33 mouse cellular contexts compared by ENCODE assay signal in the genomic region with DNA sequence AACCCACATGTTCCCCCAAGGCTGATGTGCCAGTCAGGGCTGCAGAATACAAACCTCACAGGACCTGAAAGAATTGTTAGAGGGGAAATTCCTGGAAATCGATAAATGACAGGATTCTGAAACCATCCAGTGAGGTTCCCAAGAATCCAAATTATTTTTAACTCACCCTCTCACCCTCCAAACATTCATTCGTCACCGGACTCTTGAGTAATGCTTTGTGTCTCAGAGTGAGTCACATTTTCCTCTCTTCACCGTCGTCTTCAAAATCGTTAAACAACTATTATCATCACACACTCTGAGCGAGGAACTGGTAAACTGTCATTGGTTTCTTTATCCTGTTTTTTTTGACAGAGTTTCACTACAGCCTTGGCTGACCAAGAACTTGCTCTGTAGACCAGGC. TPM values are rescaled to one million over a fixed set of nuclear protein-coding genes. Genes with fewer than 3 reads are reported as not detected.
DNase-seq lines count a peak whose midpoint lies in the region; ATAC-seq and TF ChIP-seq lines count a peak whose summit lies in the region.
"Had no signal": no experiment of that assay in that cellular context is flagged by ENCODE, and none has a peak within 500 bp of the region (broad histone marks: within the 10 kb centered on the region; RNA-seq: fewer than 3 reads in every experiment).

No protein-coding gene starts in this region.

- WGBS in midbrain, embryonic 11.5 days: 83% methylated on average over 7 of the region's 7 CpGs
- 89% methylated on average over 7 of the region's 7 CpGs for WGBS in midbrain, embryonic 10.5 days

- no peaks in the 10 kb centered on the region; the same call in 1 of the 2 replicates for H3K27me3 ChIP-seq in midbrain, embryonic 11.5 days (ENCODE audit: control insufficient read depth, insufficient read depth, low read length)
- H3K27me3 ChIP-seq in midbrain, embryonic 10.5 days (ENCODE audit: low read depth, poor library complexity, severe bottlenecking): peaks cover 29% of the 10 kb centered on the region

- TF ChIP-seq POLR2A in embryonic fibroblast, embryonic 13.5 days (IDR thresholded peaks at IDR 0.05; ENCODE audit: low read depth, low read length): no peak

- H3K9ac ChIP-seq in midbrain, embryonic 11.5 days (ENCODE audit: low read length): no peak overlapping the region
- H3K9ac ChIP-seq: liver, embryonic 15.5 days; lung, embryonic 15.5 days; midbrain, embryonic 13.5 days; stomach, embryonic 15.5 days had no signal

- H3K36me3 ChIP-seq in midbrain, embryonic 11.5 days (ENCODE audit: control insufficient read depth, insufficient read depth, low read length): no peaks in the 10 kb centered on the region
- H3K36me3 ChIP-seq in midbrain, embryonic 10.5 days: no peaks in the 10 kb centered on the region
- H3K36me3 ChIP-seq: forebrain, embryonic 10.5 days; limb, embryonic 10.5 days; liver, embryonic 15.5 days; lung, embryonic 15.5 days; midbrain, embryonic 13.5 days; stomach, embryonic 15.5 days had no signal

- no peak for TF ChIP-seq CTCF in embryonic fibroblast, embryonic 13.5 days (IDR thresholded peaks at IDR 0.05; ENCODE audit: borderline replicate concordance, insufficient read depth, low read length)

- peaks cover 3% of the 10 kb centered on the region; the same call in 1 of the 2 replicates for H3K4me1 ChIP-seq in midbrain, embryonic 11.5 days (ENCODE audit: control insufficient read depth, insufficient read depth, low read length)
- peaks cover 3% of the 10 kb centered on the region; the same call in 1 of the 2 replicates for H3K4me1 ChIP-seq in midbrain, embryonic 10.5 days
- H3K4me1 ChIP-seq in embryonic fibroblast, embryonic 13.5 days (ENCODE audit: control insufficient read depth, insufficient read depth, low read length): peaks cover 16% of the 10 kb centered on the region
- H3K4me1 ChIP-seq: stomach, embryonic 15.5 days had no signal

- DNase-seq in adrenal gland, adult 2 months: peak; percentile 59
- DNase-seq in adrenal gland, postnatal 25 days: no peak
- DNase-seq in midbrain, embryonic 11.5 days (ENCODE audit: low spot score, missing footprints): peak; percentile 49
- DNase-seq in midbrain, embryonic 10.5 days (ENCODE audit: low spot score): no peak
- DNase-seq in skeletal muscle tissue, adult 2 months (ENCODE audit: low read depth, low spot score): peak; percentile 43
- no peak for DNase-seq in kidney, postnatal 14 days
- DNase-seq in embryo, embryonic 10 days (ENCODE audit: low spot score): no peak
- DNase-seq: cerebellum, adult 2 months; cerebellum, postnatal 36 days; gastrocnemius, postnatal 36 days; heart, postnatal 10 days; kidney, adult 11 months; liver; retina, postnatal 1 day; right cerebral cortex, postnatal 4 days; thymus, adult 18-20 months; thymus, postnatal 36 days had no signal

- no peak overlapping the region for H3K27ac ChIP-seq in midbrain, embryonic 11.5 days (ENCODE audit: low read depth, low read length)
- H3K27ac ChIP-seq in midbrain, embryonic 10.5 days (replicated peaks): no peak overlapping the region
- H3K27ac ChIP-seq in embryonic fibroblast, embryonic 13.5 days (ENCODE audit: insufficient read depth, low read length): peak overlapping the region; percentile 94
- H3K27ac ChIP-seq: kidney, postnatal 0 days; liver, embryonic 15.5 days; lung, embryonic 15.5 days; midbrain, embryonic 13.5 days; stomach, embryonic 15.5 days had no signal

- no peak overlapping the region for H3K4me2 ChIP-seq in midbrain, embryonic 11.5 days
- H3K4me2 ChIP-seq: liver, embryonic 15.5 days; lung, embryonic 15.5 days; midbrain, embryonic 13.5 days; stomach, embryonic 15.5 days had no signal

- no peaks in the 10 kb centered on the region for H3K9me3 ChIP-seq in midbrain, embryonic 11.5 days (ENCODE audit: control insufficient read depth, low read length)
- H3K9me3 ChIP-seq in midbrain, embryonic 10.5 days (replicated peaks): no peaks in the 10 kb centered on the region
- H3K9me3 ChIP-seq: forebrain, embryonic 10.5 days; limb, embryonic 10.5 days; liver, embryonic 15.5 days; lung, embryonic 15.5 days; midbrain, embryonic 13.5 days; stomach, embryonic 15.5 days had no signal

- no peak for ATAC-seq in midbrain, embryonic 11.5 days (ENCODE audit: low FRiP score)

- H3K4me3 ChIP-seq in midbrain, embryonic 11.5 days (ENCODE audit: low read depth, low read length): no peak overlapping the region
- no peak overlapping the region for H3K4me3 ChIP-seq in midbrain, embryonic 10.5 days
- H3K4me3 ChIP-seq in embryonic fibroblast, embryonic 13.5 days (ENCODE audit: insufficient read depth, low read length): no peak overlapping the region
- H3K4me3 ChIP-seq: forebrain, embryonic 10.5 days; limb, embryonic 10.5 days; liver, embryonic 15.5 days; lung, embryonic 15.5 days; midbrain, embryonic 13.5 days; stomach, embryonic 15.5 days had no signal

RNA-seq across cellular contexts. Expression of a gene that starts 6.7 kb away (rescaled TPM):
- not detected for total RNA-seq in adrenal gland, adult 2 months (2021)
- not detected in 2 replicates for polyA plus RNA-seq in adrenal gland, adult 2 months (2012; rRNA removed)
- not detected in 2 replicates for total RNA-seq in adrenal gland, postnatal 25 days (2021)
- not detected in 2 replicates for polyA plus RNA-seq in midbrain, embryonic 11.5 days (2014; fragmentation: Nextera tagmentation; extraction: Ambion mirVana)
- not detected in 2 replicates for polyA plus RNA-seq in midbrain, embryonic 10.5 days (2016; fragmentation: Nextera tagmentation; extraction: Ambion mirVana)
- polyA plus RNA-seq in embryonic fibroblast, embryonic 13.5 days (2011; ENCODE audit: insufficient read length, low read depth, missing spikeins): not detected in 2 replicates
- total RNA-seq: gastrocnemius, postnatal 36 days; heart, postnatal 10 days; layer of hippocampus, postnatal 14 days; megakaryocyte progenitor cell, adult 5-6 weeks; MEL; monocyte, adult 5-6 weeks had no signal
- polyA plus RNA-seq: cerebellum, adult 2 months; embryonic facial prominence, embryonic 14.5 days; forebrain, embryonic 10.5 days; heart, embryonic 11.5 days; hindbrain, embryonic 11.5 days; kidney, postnatal 0 days; limb, embryonic 10.5 days; liver, embryonic 15.5 days; lung, embryonic 15.5 days; midbrain, embryonic 13.5 days; neural tube, embryonic 11.5 days; stomach, embryonic 15.5 days had no signal

RNA-seq across cellular contexts. Expression of a gene that starts 7.0 kb away (rescaled TPM):
- total RNA-seq in adrenal gland, adult 2 months (2021): 10 to 100 TPM; 17.3 to 23.7 TPM
- 2.1 and 2.8 TPM in 2 replicates for polyA plus RNA-seq in adrenal gland, adult 2 months (2012; rRNA removed)
- 14.1 and 19.3 TPM in 2 replicates for total RNA-seq in adrenal gland, postnatal 25 days (2021)
- 47.4 and 51.4 TPM in 2 replicates for polyA plus RNA-seq in midbrain, embryonic 11.5 days (2014; fragmentation: Nextera tagmentation; extraction: Ambion mirVana)
- polyA plus RNA-seq in midbrain, embryonic 10.5 days (2016; fragmentation: Nextera tagmentation; extraction: Ambion mirVana): 35.0 and 47.1 TPM in 2 replicates
- polyA plus RNA-seq in embryonic fibroblast, embryonic 13.5 days (2011; ENCODE audit: insufficient read length, low read depth, missing spikeins): 54.8 and 74.0 TPM in 2 replicates

Comparison
In these comparisons a context has a peak if more than half of its experiments do, and no peak if none do; other contexts are left out.
1. DNase-seq: peak in adrenal gland, adult 2 months (single experiment), midbrain, embryonic 11.5 days (single experiment) and skeletal muscle tissue, adult 2 months (single experiment); none in adrenal gland, postnatal 25 days (single experiment), midbrain, embryonic 10.5 days (single experiment), kidney, postnatal 14 days (single experiment) and embryo, embryonic 10 days (single experiment).